Mouse (Mus musculus): Measurements from ENCODE around the gene Cpa2.

- no peak for TF ChIP-seq POLR2A (IDR thresholded peaks at IDR 0.05; ENCODE audit: low read depth, low read length)
- TF ChIP-seq CTCF (IDR thresholded peaks at IDR 0.05; ENCODE audit: borderline replicate concordance, insufficient read depth, low read length) = no peak
These were observed 6.0 kb upstream of the Cpa2 start for GRCm38 (mm10) chr6:30535340-30535739.
